Mouse (Mus musculus) CD8-positive naive resting alpha-beta T cell, adult 2 months (primary cell): ENCODE results near the gene Vmn2r18.
A peak's percentile ranks its signal among the peaks of the same experiment; 100 is the strongest.

ENCODE experiments used
- DNase-seq, 2 experiments: peaks; one replicate each; pipeline ENCODE4 v3.0.0; 2022; ENCODE audit warnings: low read depth in 2 of 2, low spot score in 2 of 2

The Vmn2r18 gene

DNA sequence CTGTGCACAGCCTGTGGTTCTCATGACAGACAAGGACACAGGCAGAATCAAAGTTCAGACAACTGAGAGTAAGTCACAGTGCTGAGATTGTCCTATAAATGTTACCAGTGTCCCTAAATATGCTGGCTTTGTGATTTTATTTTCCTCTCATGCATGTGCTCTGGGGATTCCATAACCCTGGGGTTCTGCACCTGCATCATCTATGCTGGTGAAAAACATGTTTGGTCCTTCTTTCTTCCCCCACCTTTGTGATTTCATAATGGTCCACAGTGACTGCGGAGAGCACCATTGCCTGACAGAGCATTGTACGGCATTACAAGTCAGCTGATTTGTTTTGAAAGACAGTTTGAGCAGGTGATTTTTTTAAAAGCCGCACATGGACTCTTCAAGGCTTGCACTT lies at the start of gene Vmn2r18:
Vmn2r18 (minus strand) TSS at position 101 of the 400 bp plus-strand sequence.
- DNase-seq = no peak

DNA sequence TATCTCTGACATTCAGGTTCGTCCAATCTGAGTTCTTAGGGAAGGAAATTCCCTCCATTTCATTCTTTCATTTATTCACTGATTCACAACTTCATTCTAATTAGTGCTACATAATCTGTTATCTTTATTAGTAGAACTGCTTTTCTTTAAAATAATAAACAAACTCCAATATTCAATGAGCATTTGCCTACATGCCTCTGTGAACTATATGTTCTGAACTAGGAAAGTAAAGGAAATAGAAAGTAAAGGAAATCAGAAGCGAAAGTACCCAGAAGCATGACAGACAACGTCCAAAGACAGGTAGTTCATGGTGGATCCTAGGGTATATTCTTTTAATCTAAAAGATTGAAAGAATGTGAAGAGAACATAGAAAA lies 45.6 kb upstream of the Vmn2r18 start:
- DNase-seq = no peak

DNA sequence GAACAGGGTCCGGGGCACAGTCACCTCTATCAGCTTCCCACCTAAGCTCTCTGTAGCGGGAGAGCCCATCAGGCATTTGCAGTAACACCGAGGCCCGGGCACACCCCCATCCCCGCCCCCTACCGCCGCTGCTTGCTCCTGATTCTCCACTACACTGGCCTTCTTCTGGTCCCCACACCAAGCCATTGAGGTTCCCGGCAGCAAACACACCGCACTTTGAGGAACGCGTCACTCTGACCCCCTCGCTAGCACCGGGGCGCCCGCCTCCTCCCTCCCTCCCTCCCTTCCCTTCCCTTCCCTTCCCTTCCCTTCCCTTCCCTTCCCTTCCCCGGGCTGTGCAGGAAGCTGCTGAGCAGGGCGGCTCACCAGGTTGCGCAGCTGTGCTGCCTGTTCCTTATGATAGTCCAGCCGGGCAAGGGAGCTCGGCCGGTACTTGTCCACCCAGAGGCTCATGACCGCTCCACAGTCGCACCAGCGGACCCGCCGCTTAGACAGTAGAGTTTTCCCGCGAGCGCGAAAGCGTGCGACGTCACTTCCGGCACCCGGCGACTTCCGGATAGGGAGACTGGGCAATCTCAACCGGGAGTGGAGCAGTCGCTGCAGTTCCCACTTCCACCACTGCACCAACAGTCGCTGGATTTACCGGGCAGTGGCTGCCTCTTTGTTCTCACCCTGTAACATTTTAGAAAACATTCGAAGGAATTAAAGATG lies 45.0 kb upstream of the Vmn2r18 start, which contains the start of gene Rfc3:
Rfc3 (minus strand) TSS at position 543 of the 711 bp plus-strand sequence.
- peak; percentile 93 to 94 for DNase-seq

DNA sequence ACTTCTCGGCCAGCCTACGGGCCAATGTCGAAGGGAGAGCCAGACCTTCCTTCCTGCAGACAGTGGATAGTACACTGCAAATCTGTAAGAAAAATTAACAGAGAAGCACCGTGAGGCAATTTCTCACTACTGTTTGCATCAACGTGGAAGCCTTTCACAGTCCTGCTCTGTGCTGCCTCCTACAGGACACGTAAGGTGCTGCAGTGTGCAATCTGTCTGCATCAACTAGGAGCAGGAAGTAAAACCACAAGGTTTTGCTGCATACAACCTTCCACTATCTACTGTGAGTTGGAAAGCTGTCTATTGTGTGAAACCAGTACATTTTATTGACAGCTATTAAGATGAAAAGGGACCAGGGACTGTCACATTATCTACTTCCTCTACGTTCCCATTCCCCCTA lies 39.0 kb upstream of the Vmn2r18 start:
- peak in 1 of 2 experiments; percentile 25 for DNase-seq

DNA sequence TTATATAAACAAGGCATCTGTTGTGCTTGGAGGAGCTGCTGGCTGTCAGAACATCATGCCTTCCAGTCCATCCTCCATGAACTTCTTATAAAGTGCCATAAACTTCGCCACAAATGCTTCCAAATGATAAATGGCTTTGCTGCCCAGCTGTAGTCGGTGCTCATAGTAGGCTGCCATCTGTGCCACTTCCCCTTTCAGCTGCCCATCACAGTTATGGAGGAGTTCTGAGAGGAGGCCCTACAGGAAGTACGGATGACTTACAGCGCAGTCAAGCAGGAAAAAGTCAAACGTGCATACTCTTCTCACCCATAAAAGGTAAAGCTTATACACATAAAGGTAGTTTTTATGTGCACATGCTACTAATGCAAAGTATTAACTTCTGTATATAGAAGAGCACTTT lies 37.0 kb upstream of the Vmn2r18 start:
- no peak for DNase-seq

DNA sequence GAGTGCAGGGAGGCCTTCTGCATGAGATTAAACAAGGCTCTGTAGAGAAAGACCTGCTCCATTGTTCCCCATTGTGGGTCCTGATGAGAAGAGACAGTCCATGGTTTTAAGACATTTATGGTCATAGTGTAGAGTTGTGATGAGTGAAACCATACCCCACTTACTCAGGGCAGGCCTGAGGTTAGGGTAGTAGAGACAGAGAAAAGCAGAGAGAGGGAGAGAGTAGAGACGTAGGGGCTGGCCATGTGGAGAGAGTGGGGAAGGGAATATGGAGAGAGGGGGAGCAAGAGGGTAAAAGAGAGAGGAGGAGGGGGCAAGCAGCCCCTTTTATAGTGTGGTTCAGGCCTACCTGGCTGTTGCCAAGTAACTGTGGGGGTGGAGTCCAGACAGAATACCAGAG lies 36.3 kb upstream of the Vmn2r18 start:
- DNase-seq = no peak

DNA sequence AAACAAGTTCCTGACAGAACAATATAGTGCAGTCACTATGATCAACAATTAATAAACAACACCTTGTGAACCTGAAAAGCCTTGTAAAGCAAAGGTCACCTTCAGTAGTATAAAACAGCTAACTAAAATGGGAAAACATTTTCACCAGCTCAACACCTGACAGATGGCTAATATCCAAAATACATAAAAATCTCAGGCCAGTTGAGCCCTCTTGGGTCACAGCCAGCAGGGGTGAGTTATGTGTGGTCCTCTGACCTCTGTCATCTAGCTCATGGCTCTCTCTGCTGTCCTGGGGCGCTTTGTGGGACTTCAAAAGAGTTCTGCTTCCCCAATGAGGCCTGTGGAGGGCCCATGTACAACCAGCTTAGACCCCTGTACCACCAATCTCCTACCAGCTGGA lies 4.1 kb downstream of the Vmn2r18 start:
- DNase-seq = no peak
